Mouse (Mus musculus): Measurements from ENCODE around the gene Bloc1s4.

GRCm38 (mm10) chr5:36724274-36724673 lies 24.2 kb downstream of the Bloc1s4 start:
- TF ChIP-seq GATA1 (IDR thresholded peaks at IDR 0.05; ENCODE audit: low read length) (no peak), TAL1 (IDR thresholded peaks at IDR 0.05; ENCODE audit: low read length) (no peak)

Measured in erythroblast, embryonic 14.5 days (primary cell).